Mouse (Mus musculus): ENCODE results near the gene Saa3. TPM values are rescaled to one million over a fixed set of nuclear protein-coding genes. Genes with fewer than 3 reads are reported as not detected.
"Not testable (repeated sequence)": the region's sequence is repeated elsewhere in the genome, so short reads cannot be mapped to it uniquely, and the experiment has no call there.

Gene Saa3
- polyA plus RNA-seq, 1 experiment from 2014 or later, result 0.99 TPM

GRCm38 (mm10) chr7:46740041-46740440, 24.5 kb upstream of the Saa3 start:
- 85% methylated on average over 5 of the region's 5 CpGs for WGBS
- H3K27me3 ChIP-seq (replicated peaks; ENCODE audit: control insufficient read depth, insufficient read depth, low read length), result not testable (repeated sequence)

GRCm38 (mm10) chr7:46738561-46739460, 23.3 kb upstream of the Saa3 start:
- no peak for DNase-seq (ENCODE audit: low spot score)
- ATAC-seq (replicated peaks; ENCODE audit: low FRiP score, low TSS enrichment, low read depth), result no peak
- Histone ChIP-seq H3K27ac (ENCODE audit: low read depth) (no peak overlapping the region), H3K36me3 (ENCODE audit: control insufficient read depth, insufficient read depth, low read length) (no peaks in the 10 kb centered on the region), H3K4me1 (replicated peaks; ENCODE audit: control insufficient read depth, insufficient read depth, low read length) (no peaks in the 10 kb centered on the region), H3K4me3 (ENCODE audit: low read depth, low read length) (no peak overlapping the region), H3K27me3 (replicated peaks; ENCODE audit: control insufficient read depth, insufficient read depth, low read length) (no peaks in the 10 kb centered on the region), H3K9me3 (ENCODE audit: control insufficient read depth, low read length) (no peaks in the 10 kb centered on the region), H3K9ac (ENCODE audit: low read length) (no peak overlapping the region), H3K4me2 (ENCODE audit: low read length) (no peak overlapping the region)
- 82% methylated on average over 12 of the region's 12 CpGs for WGBS

More at GRCm38 (mm10) chr7:46740041-46740440, 24.5 kb upstream of the Saa3 start:
- not testable (repeated sequence) for H3K36me3 ChIP-seq (ENCODE audit: control insufficient read depth, insufficient read depth, low read length); H3K4me3 ChIP-seq (ENCODE audit: low read depth, low read length); H3K4me1 ChIP-seq (replicated peaks; ENCODE audit: control insufficient read depth, insufficient read depth, low read length); H3K9ac ChIP-seq (ENCODE audit: low read length); H3K9me3 ChIP-seq (ENCODE audit: control insufficient read depth, low read length); H3K4me2 ChIP-seq (ENCODE audit: low read length); H3K27ac ChIP-seq (ENCODE audit: low read depth); ATAC-seq (replicated peaks; ENCODE audit: low FRiP score, low TSS enrichment, low read depth); DNase-seq (ENCODE audit: low spot score)

GRCm38 (mm10) chr7:46734983-46735382, 19.5 kb upstream of the Saa3 start:
- Histone ChIP-seq H3K27ac (ENCODE audit: low read depth) (no peak overlapping the region), H3K9me3 (ENCODE audit: control insufficient read depth, low read length) (no peaks in the 10 kb centered on the region), H3K4me3 (ENCODE audit: low read depth, low read length) (no peak overlapping the region), H3K27me3 (replicated peaks; ENCODE audit: control insufficient read depth, insufficient read depth, low read length) (no peaks in the 10 kb centered on the region), H3K4me2 (ENCODE audit: low read length) (no peak overlapping the region), H3K36me3 (ENCODE audit: control insufficient read depth, insufficient read depth, low read length) (no peaks in the 10 kb centered on the region), H3K9ac (ENCODE audit: low read length) (no peak overlapping the region), H3K4me1 (replicated peaks; ENCODE audit: control insufficient read depth, insufficient read depth, low read length) (no peaks in the 10 kb centered on the region)
- DNase-seq (ENCODE audit: low spot score) (no peak), ATAC-seq (replicated peaks; ENCODE audit: low FRiP score, low TSS enrichment, low read depth) (no peak)
- 74% methylated on average over 2 of the region's 2 CpGs for WGBS

GRCm38 (mm10) chr7:46732458-46732857, 17.0 kb upstream of the Saa3 start, which contains the start of gene Saa4:
TSS of gene Saa4 (minus strand) at chr7:46732603.
- no peak for DNase-seq (ENCODE audit: low spot score)
- 81% methylated on average over 4 of the region's 4 CpGs for WGBS
- no peak within 1 kb of the TSS for H3K4me2 ChIP-seq (ENCODE audit: low read length)
- no peak for ATAC-seq (replicated peaks; ENCODE audit: low FRiP score, low TSS enrichment, low read depth)
- no peaks in the 10 kb centered on the region for H3K36me3 ChIP-seq (ENCODE audit: control insufficient read depth, insufficient read depth, low read length)
- no peak within 1 kb of the TSS for H3K9ac ChIP-seq (ENCODE audit: low read length)
- no peaks in the 10 kb centered on the region for H3K27me3 ChIP-seq (replicated peaks; ENCODE audit: control insufficient read depth, insufficient read depth, low read length)
- H3K27ac ChIP-seq (ENCODE audit: low read depth), result no peak within 1 kb of the TSS
- no peaks in the 10 kb centered on the region for H3K4me1 ChIP-seq (replicated peaks; ENCODE audit: control insufficient read depth, insufficient read depth, low read length)
- H3K9me3 ChIP-seq (ENCODE audit: control insufficient read depth, low read length), result no peaks in the 10 kb centered on the region
- no peak within 1 kb of the TSS for H3K4me3 ChIP-seq (ENCODE audit: low read depth, low read length)

GRCm38 (mm10) chr7:46727584-46727983, 12.1 kb upstream of the Saa3 start:
- WGBS, result 63% methylated on average over 1 of the region's 1 CpGs
- DNase-seq (ENCODE audit: low spot score), result no peak
- no peak overlapping the region for H3K4me2 ChIP-seq (ENCODE audit: low read length)
- no peaks in the 10 kb centered on the region for H3K9me3 ChIP-seq (ENCODE audit: control insufficient read depth, low read length)
- no peak overlapping the region for H3K9ac ChIP-seq (ENCODE audit: low read length)
- H3K27ac ChIP-seq (ENCODE audit: low read depth), result no peak overlapping the region
- H3K27me3 ChIP-seq (replicated peaks; ENCODE audit: control insufficient read depth, insufficient read depth, low read length), result no peaks in the 10 kb centered on the region
- H3K4me1 ChIP-seq (replicated peaks; ENCODE audit: control insufficient read depth, insufficient read depth, low read length), result no peaks in the 10 kb centered on the region
- no peak for ATAC-seq (replicated peaks; ENCODE audit: low FRiP score, low TSS enrichment, low read depth)
- no peaks in the 10 kb centered on the region for H3K36me3 ChIP-seq (ENCODE audit: control insufficient read depth, insufficient read depth, low read length)
- H3K4me3 ChIP-seq (ENCODE audit: low read depth, low read length), result no peak overlapping the region

GRCm38 (mm10) chr7:46724396-46724795, 8.9 kb upstream of the Saa3 start:
- DNase-seq (ENCODE audit: low spot score), result no peak
- no peak for ATAC-seq (replicated peaks; ENCODE audit: low FRiP score, low TSS enrichment, low read depth)
- H3K4me3 ChIP-seq (ENCODE audit: low read depth, low read length), result no peak overlapping the region
- no peaks in the 10 kb centered on the region for H3K9me3 ChIP-seq (ENCODE audit: control insufficient read depth, low read length)
- no peak overlapping the region for H3K27ac ChIP-seq (ENCODE audit: low read depth)
- WGBS, result 75% methylated on average over 5 of the region's 5 CpGs
- H3K9ac ChIP-seq (ENCODE audit: low read length), result no peak overlapping the region
- H3K36me3 ChIP-seq (ENCODE audit: control insufficient read depth, insufficient read depth, low read length), result no peaks in the 10 kb centered on the region
- 0 out of 2 replicates have a peak, but pooled peaks cover 3% of the 10 kb centered on the region for H3K27me3 ChIP-seq (replicated peaks; ENCODE audit: control insufficient read depth, insufficient read depth, low read length)
- H3K4me1 ChIP-seq (replicated peaks; ENCODE audit: control insufficient read depth, insufficient read depth, low read length), result no peaks in the 10 kb centered on the region
- H3K4me2 ChIP-seq (ENCODE audit: low read length), result no peak overlapping the region

- ATAC-seq (replicated peaks; ENCODE audit: low FRiP score, low TSS enrichment, low read depth), result no peak
- Histone ChIP-seq H3K27ac (ENCODE audit: low read depth) (no peak overlapping the region), H3K4me2 (ENCODE audit: low read length) (no peak overlapping the region), H3K9ac (ENCODE audit: low read length) (no peak overlapping the region), H3K4me1 (replicated peaks; ENCODE audit: control insufficient read depth, insufficient read depth, low read length) (no peaks in the 10 kb centered on the region), H3K27me3 (replicated peaks; ENCODE audit: control insufficient read depth, insufficient read depth, low read length) (0 out of 2 replicates have a peak, but pooled peaks cover 3% of the 10 kb centered on the region), H3K36me3 (ENCODE audit: control insufficient read depth, insufficient read depth, low read length) (no peaks in the 10 kb centered on the region), H3K4me3 (ENCODE audit: low read depth, low read length) (no peak overlapping the region), H3K9me3 (ENCODE audit: control insufficient read depth, low read length) (no peaks in the 10 kb centered on the region)
- 71% methylated on average over 3 of the region's 3 CpGs for WGBS
- no peak for DNase-seq (ENCODE audit: low spot score)
These were observed 8.3 kb upstream of the Saa3 start for GRCm38 (mm10) chr7:46723849-46724248.

GRCm38 (mm10) chr7:46723354-46723753, 7.9 kb upstream of the Saa3 start:
- no peak overlapping the region for H3K27ac ChIP-seq (ENCODE audit: low read depth)
- DNase-seq (ENCODE audit: low spot score) (no peak), ATAC-seq (replicated peaks; ENCODE audit: low FRiP score, low TSS enrichment, low read depth) (no peak)
- no peaks in the 10 kb centered on the region for H3K36me3 ChIP-seq (ENCODE audit: control insufficient read depth, insufficient read depth, low read length)
- no peak overlapping the region for H3K4me3 ChIP-seq (ENCODE audit: low read depth, low read length)
- H3K4me2 ChIP-seq (ENCODE audit: low read length), result no peak overlapping the region
- 0 out of 2 replicates have a peak, but pooled peaks cover 3% of the 10 kb centered on the region for H3K27me3 ChIP-seq (replicated peaks; ENCODE audit: control insufficient read depth, insufficient read depth, low read length)
- H3K9me3 ChIP-seq (ENCODE audit: control insufficient read depth, low read length), result no peaks in the 10 kb centered on the region
- no peaks in the 10 kb centered on the region for H3K4me1 ChIP-seq (replicated peaks; ENCODE audit: control insufficient read depth, insufficient read depth, low read length)
- 93% methylated on average over 6 of the region's 6 CpGs for WGBS
- no peak overlapping the region for H3K9ac ChIP-seq (ENCODE audit: low read length)

- ATAC-seq (replicated peaks; ENCODE audit: low FRiP score, low TSS enrichment, low read depth), result no peak
- no peak for DNase-seq (ENCODE audit: low spot score)
- Histone ChIP-seq H3K4me2 (ENCODE audit: low read length) (no peak overlapping the region), H3K9me3 (ENCODE audit: control insufficient read depth, low read length) (no peaks in the 10 kb centered on the region), H3K36me3 (ENCODE audit: control insufficient read depth, insufficient read depth, low read length) (no peaks in the 10 kb centered on the region), H3K4me3 (ENCODE audit: low read depth, low read length) (no peak overlapping the region), H3K27me3 (replicated peaks; ENCODE audit: control insufficient read depth, insufficient read depth, low read length) (0 out of 2 replicates have a peak, but pooled peaks cover 3% of the 10 kb centered on the region), H3K27ac (ENCODE audit: low read depth) (no peak overlapping the region), H3K9ac (ENCODE audit: low read length) (no peak overlapping the region), H3K4me1 (replicated peaks; ENCODE audit: control insufficient read depth, insufficient read depth, low read length) (no peaks in the 10 kb centered on the region)
- 79% methylated on average over 9 of the region's 9 CpGs for WGBS
These were observed 5.0 kb upstream of the Saa3 start for GRCm38 (mm10) chr7:46720460-46720859.

Data from intestine, embryonic 14.5 days (tissue).